Mouse (Mus musculus) mouse embryonic stem cell (cell line): ENCODE measurements around the gene Actr1b.

Experiments
- in situ Hi-C, 2 experiments: fragments of 300-500 bp; cut with MboI; formaldehyde crosslinking; loops; 1 replicate in 1 of 2; 3 replicates in 1 of 2; pipeline ENCODE4 v1.14.3; 2019 to 2020; ENCODE audit warnings: low sequenced_read_pairs in 2 of 2, low pct_unique_long_range_greater_than_20kb in 1 of 2, mixed read lengths in 1 of 2; ENCODE audit not compliant: unreplicated experiment in 1 of 2

Gene Actr1b

DNA sequence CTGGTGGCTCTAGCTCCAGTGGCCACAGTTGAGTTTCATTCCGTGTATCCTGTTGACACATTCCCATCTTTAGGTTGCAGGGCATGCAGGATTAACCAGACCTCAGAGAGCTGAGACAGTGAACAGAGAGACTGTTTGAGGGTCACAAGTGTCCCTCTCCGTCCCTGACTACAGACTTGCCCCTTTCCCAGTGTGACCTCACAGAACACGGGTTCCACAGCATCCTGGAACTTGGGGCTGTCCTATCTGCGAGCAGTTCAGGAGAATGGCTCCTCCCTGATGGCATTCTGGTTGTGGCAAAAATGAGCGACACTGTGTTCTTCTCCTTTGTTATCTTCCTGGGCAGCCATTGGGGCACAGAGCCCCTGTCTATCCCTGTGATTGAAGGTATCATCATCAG is at the start of gene Actr1b:
Gene Actr1b, minus strand, starts transcription at position 112 of the 400 bp plus-strand sequence.
- in situ Hi-C loops = no loop called here

DNA sequence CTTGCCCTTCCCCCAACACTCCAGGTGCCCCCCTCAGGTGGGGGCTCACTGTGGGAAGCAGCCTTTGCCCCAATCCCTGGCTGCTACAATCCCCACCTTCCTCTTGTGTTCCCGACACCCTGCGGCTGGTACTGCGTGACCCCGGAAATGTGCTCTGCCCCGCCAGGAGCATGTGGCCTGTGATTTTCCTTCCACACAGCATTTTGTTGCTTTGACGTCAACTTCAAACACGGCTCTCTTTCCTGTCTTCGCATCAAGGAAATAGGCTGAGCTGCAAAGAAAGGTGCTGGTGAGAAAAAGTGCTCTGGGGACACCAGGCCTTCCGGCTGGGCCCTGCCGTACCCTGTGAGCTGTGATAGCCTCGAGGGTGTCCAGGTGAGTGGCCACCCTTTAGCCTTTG is 47.3 kb upstream of the Actr1b start, which contains the start of gene Zap70:
Gene Zap70, plus strand, starts transcription at position 231 of the 400 bp plus-strand sequence.
- in situ Hi-C loops = loop anchor here in 1 of 2 experiments (25.0 kb wide), 1 partner anchor 876 kb away; no protein-coding TSS in a partner anchor

DNA sequence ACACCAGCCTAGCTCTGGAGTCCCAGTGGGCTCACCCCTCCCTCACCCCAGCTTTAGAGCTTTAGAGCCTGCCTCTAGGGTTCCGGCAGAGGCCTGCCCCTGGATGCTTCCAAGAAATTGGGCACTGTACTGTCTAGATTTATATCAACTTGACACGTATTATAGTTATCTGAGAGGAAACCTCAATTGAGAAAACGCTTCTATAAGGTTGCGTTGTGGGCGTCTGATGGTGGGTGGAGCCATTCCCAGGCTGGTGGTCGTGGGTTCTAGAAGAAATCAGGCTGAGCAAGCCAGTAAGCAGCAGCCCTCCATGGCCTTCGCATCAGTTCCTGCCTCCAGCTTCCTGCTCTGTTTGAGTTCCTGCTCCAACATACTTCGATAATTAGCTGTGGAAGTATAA is 46.8 kb upstream of the Actr1b start:
- in situ Hi-C loops = loop anchor here in 1 of 2 experiments (25.0 kb wide), 1 partner anchor 876 kb away; no protein-coding TSS in a partner anchor

DNA sequence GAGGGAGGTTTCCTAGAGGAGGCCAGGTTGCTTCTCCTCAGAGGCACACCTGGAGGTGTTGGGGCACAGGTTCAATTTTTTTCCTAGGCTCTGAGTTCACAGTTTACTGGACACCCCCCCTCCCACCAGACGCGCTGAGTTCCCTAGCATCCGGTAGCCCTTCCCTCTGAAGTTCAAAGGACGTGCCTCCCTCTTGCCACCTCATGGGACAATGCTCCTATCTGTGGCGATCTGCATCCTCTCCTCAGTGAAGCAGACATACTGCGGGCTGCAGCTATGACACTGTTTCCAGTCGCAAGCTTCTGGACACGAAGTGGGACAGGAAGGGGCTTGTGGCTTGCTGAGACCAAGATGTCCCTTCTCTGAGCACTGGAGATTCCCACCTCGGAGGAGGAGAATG is 46.2 kb upstream of the Actr1b start:
- in situ Hi-C loops = loop anchor here in 1 of 2 experiments (25.0 kb wide), 1 partner anchor 877 kb away; no protein-coding TSS in a partner anchor

DNA sequence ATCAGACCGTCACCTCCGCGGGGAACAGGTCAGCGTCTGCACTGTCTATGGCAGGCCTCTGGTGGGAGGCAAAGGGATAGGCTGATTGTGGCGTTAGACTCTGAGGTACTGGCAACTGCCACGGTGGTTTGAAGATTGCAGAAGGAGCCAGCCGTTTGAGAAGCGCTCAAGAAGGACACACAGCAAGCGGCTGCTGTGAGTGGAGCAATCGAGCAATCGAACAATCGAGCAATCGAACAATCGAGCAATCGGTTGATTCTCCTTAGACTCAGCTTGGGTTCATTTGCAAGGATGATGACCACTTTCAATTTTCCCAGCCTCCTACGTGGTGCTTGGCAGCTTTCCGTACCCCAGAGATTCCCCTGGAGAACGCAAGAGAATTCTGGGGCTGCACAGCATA is 44.9 kb upstream of the Actr1b start:
- in situ Hi-C loops = loop anchor here in 1 of 2 experiments (25.0 kb wide), 1 partner anchor 878 kb away; no protein-coding TSS in a partner anchor

DNA sequence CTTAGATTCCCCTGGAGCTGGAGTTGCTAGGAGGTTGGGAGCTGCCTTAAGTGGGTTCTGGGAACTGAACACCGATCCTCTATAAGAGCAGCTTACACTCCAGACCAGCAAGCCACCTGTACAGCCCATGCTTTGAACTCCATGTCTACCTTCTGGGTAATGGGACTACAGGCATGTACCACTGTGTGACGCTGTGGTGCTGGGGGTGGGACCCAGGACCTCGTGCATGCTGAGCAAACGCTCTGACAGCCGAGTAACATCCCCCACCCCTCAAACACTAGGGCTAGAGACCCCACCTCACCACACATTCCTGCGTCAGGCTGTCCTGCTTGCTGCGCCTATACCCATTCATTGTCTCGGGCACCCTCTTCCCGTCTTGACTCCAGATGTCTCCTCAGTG is 44.3 kb upstream of the Actr1b start:
- in situ Hi-C loops = loop anchor here in 1 of 2 experiments (25.0 kb wide), 1 partner anchor 879 kb away; no protein-coding TSS in a partner anchor

DNA sequence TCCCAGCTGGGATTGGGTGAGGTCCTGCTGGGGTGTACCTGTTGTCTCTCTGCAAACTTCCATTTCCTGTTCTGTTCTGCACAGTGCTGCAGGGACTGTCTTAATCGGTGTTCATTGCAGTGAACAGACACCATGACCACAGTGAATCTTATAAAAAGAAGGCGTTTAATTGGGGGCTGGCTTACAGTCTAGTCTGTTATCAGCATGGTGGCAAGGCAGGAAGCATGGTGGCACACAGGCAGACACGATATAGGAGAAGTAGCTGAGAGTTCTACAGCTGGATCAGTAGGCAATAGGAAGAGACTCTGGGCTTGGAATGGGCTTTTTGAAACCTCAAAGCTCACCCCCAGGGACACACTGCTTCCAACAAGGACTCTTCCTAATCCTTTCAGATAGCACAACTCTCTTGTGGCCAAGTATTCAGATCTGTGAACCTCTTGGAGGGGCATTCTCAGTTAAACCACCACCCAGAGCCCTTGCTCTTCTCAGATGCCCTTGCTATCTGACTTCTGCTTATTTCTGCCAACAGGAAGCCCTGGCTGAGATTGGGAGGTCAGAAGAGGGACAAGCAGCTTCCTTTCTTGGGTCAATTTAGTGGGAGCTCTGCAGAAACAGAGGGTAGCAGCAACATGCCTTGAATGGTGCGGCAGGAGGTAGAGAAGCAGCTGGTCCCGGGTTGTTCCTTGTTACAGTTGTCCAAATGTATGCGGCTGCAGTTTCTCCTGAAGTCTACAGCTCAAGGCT is 39.9 kb upstream of the Actr1b start:
- in situ Hi-C loops = loop anchor here in 1 of 2 experiments (25.0 kb wide), 1 partner anchor 883 kb away; no protein-coding TSS in a partner anchor

DNA sequence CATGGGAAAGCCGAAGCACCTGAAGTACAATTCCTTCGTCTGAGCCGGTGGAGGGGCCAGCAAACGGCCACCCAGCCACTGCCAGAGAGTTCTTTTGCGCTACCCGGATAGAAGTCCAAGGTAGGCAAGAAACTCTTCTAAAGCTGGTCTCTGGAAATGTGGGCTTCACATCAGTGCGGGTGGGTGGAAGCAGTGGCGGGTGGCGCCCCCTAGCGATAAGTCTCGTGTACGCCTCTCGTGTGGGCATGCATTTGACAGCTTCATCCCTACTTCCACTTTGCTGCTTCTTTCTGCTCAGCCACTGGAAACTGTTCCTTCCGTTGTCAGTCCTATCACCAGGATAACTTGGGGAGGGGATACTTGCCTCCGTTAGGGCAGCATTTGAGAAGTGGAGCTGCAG is 32.2 kb upstream of the Actr1b start:
- in situ Hi-C loops = loop anchor here in 1 of 2 experiments (10.0 kb wide), 1 partner anchor 202 kb away; the partner anchor contains the start of gene Ankrd39

DNA sequence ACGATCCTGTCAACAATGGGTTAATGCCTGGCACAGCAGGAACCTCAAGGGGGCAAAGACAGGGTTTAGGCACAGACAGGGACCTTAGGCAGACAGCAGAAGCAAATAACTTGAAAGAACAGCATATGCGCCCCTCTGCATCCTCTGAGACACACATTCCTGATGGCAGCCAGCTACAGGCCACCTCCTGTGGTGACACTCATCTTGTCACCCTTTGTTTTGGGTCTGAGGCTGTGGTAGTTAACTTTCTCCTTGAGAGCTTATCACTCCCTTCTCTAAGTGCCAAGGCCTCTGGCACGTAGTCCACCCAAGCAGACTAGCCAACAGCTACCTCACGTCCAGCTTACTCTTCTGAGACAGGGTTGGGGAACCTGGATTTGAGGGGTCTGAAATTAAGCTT is 31.4 kb upstream of the Actr1b start:
- in situ Hi-C loops = loop anchor here in 1 of 2 experiments (10.0 kb wide), 1 partner anchor 201 kb away; the partner anchor contains the start of gene Ankrd39

DNA sequence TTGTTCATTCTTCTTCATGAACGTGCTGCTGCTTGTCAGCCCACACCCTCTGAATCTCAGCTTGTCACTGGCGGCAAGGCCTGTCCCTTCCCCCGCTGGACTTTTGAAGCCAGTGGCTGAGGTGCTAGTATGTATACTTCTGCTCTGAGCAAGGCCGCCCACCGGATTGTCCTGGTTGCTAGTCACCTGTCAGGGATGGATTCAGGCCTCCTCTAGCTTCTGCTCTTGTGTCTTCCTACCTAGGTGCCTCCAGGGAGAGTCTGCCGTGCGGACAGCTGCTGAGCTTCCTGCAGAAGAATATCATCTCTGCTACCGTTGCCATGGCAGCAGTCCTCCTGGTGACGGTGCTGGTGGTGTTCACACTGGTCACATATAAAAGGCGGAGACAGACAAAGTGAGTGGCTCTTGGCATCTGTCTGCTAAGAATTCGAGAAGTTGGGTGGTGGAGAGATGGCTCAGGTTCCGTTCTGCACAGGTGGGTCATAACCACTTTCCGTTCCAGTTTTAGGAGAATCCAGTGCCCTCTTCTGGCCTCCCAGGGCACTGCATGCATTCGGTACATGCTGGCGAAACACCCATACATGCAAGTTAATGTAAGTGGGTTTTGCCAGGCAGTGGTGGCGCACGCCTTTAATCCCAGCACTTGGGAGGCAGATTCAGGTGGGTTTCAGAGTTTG is 30.2 kb upstream of the Actr1b start:
- in situ Hi-C loops = loop anchor here in 1 of 2 experiments (10.0 kb wide), 1 partner anchor 200 kb away; the partner anchor contains the start of gene Ankrd39

DNA sequence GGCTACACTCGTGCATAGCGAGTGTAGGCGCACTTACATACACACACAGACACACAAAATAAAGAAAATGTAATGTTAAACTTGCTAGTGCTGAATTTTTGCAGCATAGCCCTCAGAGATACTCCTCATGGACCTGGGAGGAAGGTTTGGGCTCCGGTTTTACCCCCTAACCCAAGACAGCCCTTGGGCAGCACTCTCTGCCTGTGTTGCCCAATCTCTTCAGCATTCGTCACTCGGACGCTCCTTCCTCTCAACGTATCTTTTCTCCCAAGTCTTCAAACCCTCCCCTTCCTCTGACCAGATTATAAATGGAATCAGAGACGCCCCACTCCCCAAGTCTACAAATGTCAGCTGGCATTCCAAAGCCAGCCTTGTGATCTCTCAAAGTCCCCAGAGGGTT is 28.8 kb upstream of the Actr1b start:
- in situ Hi-C loops = loop anchor here in 1 of 2 experiments (10.0 kb wide), 1 partner anchor 198 kb away; the partner anchor contains the start of gene Ankrd39

DNA sequence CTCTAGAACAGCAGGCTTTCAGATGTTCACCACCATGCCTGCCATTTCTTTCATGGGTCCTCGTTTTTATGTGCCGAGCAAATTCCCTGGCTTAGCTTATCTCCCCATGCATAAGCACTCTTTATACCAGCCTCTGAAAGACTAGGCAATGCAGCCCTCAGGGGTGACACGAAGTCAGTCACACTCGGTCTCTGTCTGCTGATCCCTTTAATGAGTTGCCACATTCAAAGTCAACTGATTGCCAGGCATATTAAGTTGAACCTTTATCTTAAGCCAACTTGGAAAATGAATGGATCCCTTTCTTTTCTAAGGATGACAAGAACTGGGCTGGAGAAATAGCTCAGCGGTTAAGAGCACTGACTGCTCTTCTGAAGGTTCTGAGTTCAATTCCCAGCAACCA is 25.0 kb upstream of the Actr1b start:
- in situ Hi-C loops = loop anchor here in 1 of 2 experiments (10.0 kb wide), 1 partner anchor 194 kb away; the partner anchor contains the start of gene Ankrd39

DNA sequence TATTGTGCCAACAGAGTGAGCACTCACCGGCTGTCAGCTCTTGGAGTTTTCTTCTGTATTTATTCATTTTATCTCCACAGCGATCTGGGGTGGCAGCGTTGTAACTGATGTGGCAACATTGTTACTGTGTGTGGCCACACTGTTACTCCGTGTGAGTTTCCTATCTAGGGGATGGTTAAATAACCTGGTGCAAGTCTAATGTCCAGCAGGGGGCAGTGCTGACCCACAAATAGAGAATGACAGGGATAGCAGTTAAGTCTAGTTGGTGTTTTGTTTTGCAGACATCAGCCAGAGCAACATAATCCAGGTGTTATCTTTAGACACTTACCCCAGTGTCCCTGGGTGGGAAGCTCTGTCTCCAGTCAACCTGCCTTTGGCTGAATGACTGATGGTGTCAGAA is 23.1 kb upstream of the Actr1b start:
- in situ Hi-C loops = loop anchor here in 1 of 2 experiments (10.0 kb wide), 1 partner anchor 192 kb away; the partner anchor contains the start of gene Ankrd39

DNA sequence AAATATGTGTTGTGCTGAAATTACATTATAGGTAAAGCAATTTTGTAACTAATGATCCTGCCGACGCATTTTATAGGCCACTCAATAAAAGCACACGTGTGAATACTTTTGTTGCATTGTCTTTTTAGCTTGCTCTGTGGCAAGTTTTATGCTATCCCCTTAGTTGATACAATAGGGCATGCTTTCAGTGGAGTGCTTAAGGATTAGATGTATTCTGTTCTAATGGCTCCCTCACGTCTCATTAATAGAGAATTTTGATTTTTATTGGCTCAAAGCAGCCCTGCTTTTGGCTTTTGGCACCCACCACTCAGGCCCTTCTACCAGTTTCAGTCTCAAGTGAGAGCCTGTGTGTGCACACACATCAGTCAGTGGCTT is 9.8 kb upstream of the Actr1b start:
- in situ Hi-C loops = no loop called here

DNA sequence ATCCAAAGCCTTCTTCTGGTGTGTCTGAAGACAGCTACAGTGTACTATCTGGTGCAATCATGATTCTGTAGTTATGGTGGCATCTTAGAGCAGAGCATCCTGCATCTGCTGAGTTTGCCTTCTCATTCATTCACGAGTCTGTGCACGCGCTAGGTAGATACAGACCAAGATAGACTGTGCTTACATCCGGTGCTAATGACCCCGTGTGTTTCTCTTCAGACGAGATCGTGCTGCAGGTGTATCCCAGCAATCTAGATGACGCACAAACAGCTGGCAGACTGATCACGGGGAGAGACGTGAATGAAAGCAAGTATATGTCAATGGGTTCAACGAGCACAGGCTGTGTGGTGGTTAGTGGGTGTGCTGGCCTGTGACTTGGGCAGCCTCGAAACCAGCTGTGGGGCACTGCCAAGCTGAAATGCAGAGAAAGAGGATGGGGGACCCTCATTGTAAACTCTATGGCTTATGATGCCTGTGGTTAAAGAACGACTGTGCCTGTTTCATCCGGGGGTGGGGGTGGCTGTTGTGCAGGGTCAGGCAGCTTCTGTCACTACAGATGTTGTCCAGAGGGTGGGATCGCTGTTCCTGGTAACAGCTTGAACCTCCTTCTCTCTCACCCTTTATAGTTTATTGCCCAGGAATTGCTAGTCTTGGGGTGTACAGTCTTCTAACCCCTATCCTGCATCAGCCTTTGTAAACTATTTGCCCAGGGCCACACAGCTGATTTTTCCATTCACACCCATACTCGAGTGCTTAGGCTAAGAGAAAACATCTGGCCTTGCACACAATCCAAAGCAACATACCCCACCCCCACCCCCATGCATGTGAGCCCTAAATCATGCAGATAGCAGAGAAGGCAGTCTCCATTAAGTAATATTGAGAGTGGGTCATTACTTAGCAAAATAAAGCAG is 9.2 kb upstream of the Actr1b start:
- in situ Hi-C loops = no loop called here

DNA sequence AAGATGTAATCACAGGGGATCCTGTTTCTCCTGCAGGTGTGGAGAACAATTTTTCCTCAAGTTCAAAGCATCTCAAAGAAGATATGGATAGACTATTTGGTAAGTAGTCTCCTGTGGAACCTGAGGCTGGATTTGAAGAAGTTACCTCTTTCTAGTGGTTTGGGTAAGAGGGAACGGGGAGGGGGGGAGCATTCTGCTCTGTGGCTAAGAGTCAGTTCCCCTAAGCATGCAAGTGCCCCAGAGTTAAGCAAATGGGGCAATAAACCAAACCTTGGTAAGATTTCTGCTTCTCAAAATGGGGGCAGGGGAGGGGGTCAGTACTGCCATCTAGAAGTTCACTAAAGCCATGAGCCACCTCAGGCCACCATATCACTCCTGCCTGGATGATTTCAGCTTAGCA is 4.6 kb upstream of the Actr1b start:
- in situ Hi-C loops = no loop called here

DNA sequence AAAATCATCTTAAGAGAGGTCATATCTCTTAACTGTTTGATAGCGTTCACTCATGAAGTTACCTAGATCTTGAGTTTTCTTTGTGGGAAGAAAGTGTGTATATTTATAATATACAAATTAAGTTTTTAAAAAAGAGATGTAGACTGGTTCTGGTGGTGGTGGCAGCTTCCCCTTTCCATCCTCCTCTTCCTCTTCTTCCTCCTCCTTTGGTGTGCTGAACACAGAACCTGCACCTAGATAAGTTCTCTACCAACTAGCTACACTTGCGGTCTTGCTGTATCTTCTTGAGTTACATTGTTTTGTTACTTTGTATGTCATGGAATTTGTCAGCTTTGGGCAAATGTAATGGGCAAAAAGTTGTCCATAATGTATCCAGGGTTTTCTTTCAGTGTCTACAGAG is 3.1 kb downstream of the Actr1b start:
- in situ Hi-C loops = no loop called here

DNA sequence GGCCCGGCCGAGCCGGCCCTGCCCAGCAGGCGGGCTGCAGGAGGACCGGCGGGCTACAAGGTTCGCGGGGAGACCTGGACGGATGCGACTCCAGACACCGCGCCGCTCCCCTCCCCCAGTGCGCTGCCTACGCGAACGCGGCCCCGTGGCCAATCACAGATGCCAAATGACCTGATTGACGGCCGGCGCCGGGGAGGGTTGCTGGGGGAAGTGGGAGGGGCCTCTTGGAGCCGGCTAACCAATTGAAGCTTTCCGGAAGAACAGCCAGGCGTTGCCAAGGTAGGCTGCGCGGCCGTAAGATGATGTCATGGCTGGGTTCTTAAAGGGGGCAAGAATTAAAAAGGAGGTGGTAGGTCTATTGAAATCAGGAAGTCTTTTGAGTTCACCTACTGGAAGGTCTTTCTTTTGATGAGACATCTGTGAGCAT is 4.4 kb downstream of the Actr1b start, which contains the start of gene 4933424G06Rik:
Gene 4933424G06Rik, plus strand, starts transcription at position 296 of the 427 bp plus-strand sequence.
- in situ Hi-C loops = no loop called here
